In the genomic region with DNA sequence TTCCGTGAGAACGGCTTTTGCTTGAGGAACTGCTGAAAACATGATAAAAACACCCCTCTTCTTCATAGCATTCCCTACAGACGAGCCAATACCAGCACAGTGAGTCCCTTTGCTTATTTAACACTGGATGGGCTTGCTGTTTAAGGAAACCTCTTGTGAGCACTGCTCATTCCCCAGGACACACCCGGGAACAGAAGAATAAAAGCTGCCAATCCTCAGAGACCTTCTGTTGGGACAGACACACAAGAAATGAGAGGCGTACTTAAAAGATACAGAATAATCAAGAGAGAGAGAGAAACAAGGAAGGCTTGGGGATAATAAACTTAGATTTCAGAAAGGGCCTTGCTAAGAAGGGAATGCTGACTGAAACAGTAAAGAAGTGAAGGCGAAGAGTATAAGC, we compare ENCODE assay signal across 15 mouse cellular contexts.
"Had no signal": no experiment of that assay in that cellular context is flagged by ENCODE, and none has a peak within 500 bp of the region (broad histone marks: within the 10 kb centered on the region; RNA-seq: fewer than 3 reads in every experiment).

No protein-coding gene starts in this region.

- H3K9ac ChIP-seq: neural tube, embryonic 13.5 days; stomach, embryonic 15.5 days had no signal

- H3K27me3 ChIP-seq: neural tube, embryonic 13.5 days; stomach, embryonic 15.5 days had no signal

- H3K4me2 ChIP-seq: neural tube, embryonic 13.5 days; stomach, embryonic 15.5 days had no signal

- H3K4me3 ChIP-seq: neural tube, embryonic 13.5 days; stomach, embryonic 15.5 days had no signal

- H3K9me3 ChIP-seq: neural tube, embryonic 13.5 days; stomach, embryonic 15.5 days had no signal

- H3K4me1 ChIP-seq: neural tube, embryonic 13.5 days; stomach, embryonic 15.5 days had no signal

- H3K36me3 ChIP-seq: neural tube, embryonic 13.5 days; stomach, embryonic 15.5 days had no signal

- H3K27ac ChIP-seq: neural tube, embryonic 13.5 days; stomach, embryonic 15.5 days; stomach, postnatal 0 days had no signal

- DNase-seq: retina, postnatal 1 day; right cerebral cortex, adult 18-20 months; right cerebral cortex, postnatal 14 days; right cerebral cortex, postnatal 25 days; right cerebral cortex, postnatal 4 days; spleen, adult 18-20 months; thymus, adult 18-20 months; thymus, adult 2 months; thymus, postnatal 14 days; thymus, postnatal 25 days; thymus, postnatal 36 days; thymus, postnatal 4 days had no signal
